16 mouse cellular contexts compared by ENCODE assay signal in the genomic region with DNA sequence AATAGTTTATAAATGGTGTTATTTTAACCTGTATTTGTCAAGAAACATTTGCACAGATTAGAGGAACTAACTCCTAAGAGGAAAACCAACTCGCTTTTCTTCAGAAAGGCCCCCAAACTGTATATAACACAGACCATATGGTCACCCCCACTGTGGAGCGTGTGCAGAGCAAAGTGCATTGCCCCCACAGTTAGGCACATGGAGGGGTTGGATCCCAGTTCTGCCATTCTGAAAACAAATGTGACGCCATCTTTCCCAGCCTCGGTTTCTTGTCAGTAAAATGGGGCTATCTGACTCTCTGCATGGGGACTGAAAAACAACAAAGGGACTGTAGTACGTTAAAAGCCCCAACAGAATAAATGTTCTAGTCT.
DNase-seq lines count a peak whose midpoint lies in the region; ATAC-seq and TF ChIP-seq lines count a peak whose summit lies in the region.
"Had no signal": no experiment of that assay in that cellular context is flagged by ENCODE, and none has a peak within 500 bp of the region (broad histone marks: within the 10 kb centered on the region; RNA-seq: fewer than 3 reads in every experiment).

No protein-coding gene starts in this region.

- H3K27me3 ChIP-seq in forebrain, embryonic 11.5 days (ENCODE audit: control insufficient read depth, insufficient read depth, low read length): no peaks in the 10 kb centered on the region
- no peaks in the 10 kb centered on the region for H3K27me3 ChIP-seq in forebrain, embryonic 15.5 days
- peaks cover 24% of the 10 kb centered on the region for H3K27me3 ChIP-seq in hindbrain, embryonic 12.5 days
- no peaks in the 10 kb centered on the region for H3K27me3 ChIP-seq in hindbrain, embryonic 16.5 days (replicated peaks; ENCODE audit: control insufficient read depth, insufficient read depth, low read length)
- H3K27me3 ChIP-seq in midbrain, embryonic 14.5 days (ENCODE audit: control insufficient read depth, insufficient read depth, low read length): no peaks in the 10 kb centered on the region
- 0 out of 2 replicates have a peak, but pooled peaks cover 2% of the 10 kb centered on the region for H3K27me3 ChIP-seq in midbrain, embryonic 16.5 days (ENCODE audit: control insufficient read depth, insufficient read depth, low read depth, low read length)
- H3K27me3 ChIP-seq in Patski: no peaks in the 10 kb centered on the region
- no peaks in the 10 kb centered on the region for H3K27me3 ChIP-seq in liver, embryonic 11.5 days (replicated peaks; ENCODE audit: control insufficient read depth, insufficient read depth, low read length)
- H3K27me3 ChIP-seq: embryonic facial prominence, embryonic 15.5 days; heart, embryonic 15.5 days had no signal

- H3K27ac ChIP-seq in forebrain, embryonic 11.5 days (ENCODE audit: low read depth, low read length): no peak overlapping the region
- no peak overlapping the region for H3K27ac ChIP-seq in forebrain, embryonic 15.5 days (replicated peaks)
- no peak overlapping the region for H3K27ac ChIP-seq in hindbrain, embryonic 12.5 days
- no peak overlapping the region for H3K27ac ChIP-seq in hindbrain, embryonic 16.5 days (ENCODE audit: low read depth, low read length)
- no peak overlapping the region for H3K27ac ChIP-seq in midbrain, embryonic 14.5 days (replicated peaks; ENCODE audit: low read depth, low read length)
- H3K27ac ChIP-seq in midbrain, embryonic 16.5 days (ENCODE audit: low read length): no peak overlapping the region
- no peak overlapping the region for H3K27ac ChIP-seq in liver, embryonic 11.5 days (ENCODE audit: low read depth, low read length)
- H3K27ac ChIP-seq: embryonic facial prominence, embryonic 15.5 days; gastrocnemius, adult 2 months; heart, embryonic 15.5 days had no signal

- no peaks in the 10 kb centered on the region for H3K36me3 ChIP-seq in forebrain, embryonic 11.5 days (ENCODE audit: control insufficient read depth, insufficient read depth, low read length)
- no peaks in the 10 kb centered on the region for H3K36me3 ChIP-seq in forebrain, embryonic 15.5 days
- H3K36me3 ChIP-seq in hindbrain, embryonic 12.5 days: no peaks in the 10 kb centered on the region
- H3K36me3 ChIP-seq in hindbrain, embryonic 16.5 days (ENCODE audit: control insufficient read depth, insufficient read depth, low read length): no peaks in the 10 kb centered on the region
- H3K36me3 ChIP-seq in midbrain, embryonic 14.5 days (ENCODE audit: control insufficient read depth, insufficient read depth, low read length): no peaks in the 10 kb centered on the region
- H3K36me3 ChIP-seq in midbrain, embryonic 16.5 days (ENCODE audit: control insufficient read depth, insufficient read depth, low read length): no peaks in the 10 kb centered on the region
- no peaks in the 10 kb centered on the region for H3K36me3 ChIP-seq in liver, embryonic 11.5 days (ENCODE audit: control insufficient read depth, insufficient read depth, low read length)
- H3K36me3 ChIP-seq: embryonic facial prominence, embryonic 15.5 days; heart, embryonic 15.5 days had no signal

- H3K9me3 ChIP-seq in forebrain, embryonic 11.5 days (ENCODE audit: control insufficient read depth, low read length): no peaks in the 10 kb centered on the region
- H3K9me3 ChIP-seq in forebrain, embryonic 15.5 days: no peaks in the 10 kb centered on the region
- H3K9me3 ChIP-seq in hindbrain, embryonic 12.5 days (replicated peaks): no peaks in the 10 kb centered on the region
- H3K9me3 ChIP-seq in hindbrain, embryonic 16.5 days (ENCODE audit: control insufficient read depth, low read length): no peaks in the 10 kb centered on the region
- no peaks in the 10 kb centered on the region for H3K9me3 ChIP-seq in midbrain, embryonic 14.5 days (ENCODE audit: control insufficient read depth, low read length)
- H3K9me3 ChIP-seq in midbrain, embryonic 16.5 days (replicated peaks; ENCODE audit: control insufficient read depth, low read length, poor library complexity, severe bottlenecking): no peaks in the 10 kb centered on the region
- no peaks in the 10 kb centered on the region for H3K9me3 ChIP-seq in liver, embryonic 11.5 days (ENCODE audit: control insufficient read depth, low read length)
- H3K9me3 ChIP-seq: embryonic facial prominence, embryonic 15.5 days; heart, embryonic 15.5 days had no signal

- in situ Hi-C loops in Patski (cut with MboI; ENCODE audit: low pct_unique_long_range_greater_than_20kb): no loop called here

- POLR2A ChIA-PET in Patski (lab: Charles Lee): interaction anchor here (1.4 kb wide), 1 partner anchor 103 kb away, joined by 4 read pairs; no protein-coding TSS in a partner anchor

- no peak for DNase-seq in forebrain, embryonic 11.5 days (ENCODE audit: low spot score)
- DNase-seq in midbrain, embryonic 14.5 days: peak; percentile 21
- DNase-seq in Patski (ENCODE audit: low read depth, low spot score): no peak
- DNase-seq in liver, embryonic 11.5 days (ENCODE audit: low spot score): no peak
- DNase-seq: adrenal gland, adult 2 months; gastrocnemius, postnatal 25 days had no signal

- no peak overlapping the region for H3K9ac ChIP-seq in forebrain, embryonic 11.5 days (ENCODE audit: low read length)
- no peak overlapping the region for H3K9ac ChIP-seq in forebrain, embryonic 15.5 days (replicated peaks)
- H3K9ac ChIP-seq in hindbrain, embryonic 12.5 days: no peak overlapping the region
- H3K9ac ChIP-seq in hindbrain, embryonic 16.5 days (ENCODE audit: low read depth, low read length): no peak overlapping the region
- no peak overlapping the region for H3K9ac ChIP-seq in midbrain, embryonic 14.5 days (replicated peaks; ENCODE audit: low read length)
- H3K9ac ChIP-seq in midbrain, embryonic 16.5 days (ENCODE audit: low read depth, low read length): no peak overlapping the region
- H3K9ac ChIP-seq in liver, embryonic 11.5 days (ENCODE audit: low read depth, low read length): no peak overlapping the region
- H3K9ac ChIP-seq: embryonic facial prominence, embryonic 15.5 days; heart, embryonic 15.5 days had no signal

- H3K4me1 ChIP-seq in forebrain, embryonic 11.5 days (replicated peaks; ENCODE audit: control insufficient read depth, insufficient read depth, low read length): peaks cover 10% of the 10 kb centered on the region
- peaks cover 10% of the 10 kb centered on the region for H3K4me1 ChIP-seq in forebrain, embryonic 15.5 days
- H3K4me1 ChIP-seq in hindbrain, embryonic 12.5 days: peaks cover 13% of the 10 kb centered on the region
- H3K4me1 ChIP-seq in hindbrain, embryonic 16.5 days (ENCODE audit: control insufficient read depth, insufficient read depth, low read depth, low read length): peaks cover 7% of the 10 kb centered on the region; the same call in 1 of the 2 replicates
- peaks cover 8% of the 10 kb centered on the region for H3K4me1 ChIP-seq in midbrain, embryonic 14.5 days (ENCODE audit: control insufficient read depth, insufficient read depth, low read length)
- peaks cover 11% of the 10 kb centered on the region for H3K4me1 ChIP-seq in midbrain, embryonic 16.5 days (ENCODE audit: control insufficient read depth, insufficient read depth, low read length)
- no peaks in the 10 kb centered on the region for H3K4me1 ChIP-seq in liver, embryonic 11.5 days (replicated peaks; ENCODE audit: control insufficient read depth, insufficient read depth, low read length)
- H3K4me1 ChIP-seq: embryonic facial prominence, embryonic 15.5 days; heart, embryonic 15.5 days had no signal

- H3K4me3 ChIP-seq in forebrain, embryonic 11.5 days (ENCODE audit: low read depth, low read length): no peak overlapping the region
- no peak overlapping the region for H3K4me3 ChIP-seq in forebrain, embryonic 15.5 days
- no peak overlapping the region for H3K4me3 ChIP-seq in hindbrain, embryonic 12.5 days
- no peak overlapping the region for H3K4me3 ChIP-seq in hindbrain, embryonic 16.5 days (ENCODE audit: low read length)
- H3K4me3 ChIP-seq in midbrain, embryonic 14.5 days (replicated peaks; ENCODE audit: low read depth, low read length): no peak overlapping the region
- H3K4me3 ChIP-seq in midbrain, embryonic 16.5 days (ENCODE audit: low read depth, low read length): no peak overlapping the region
- no peak overlapping the region for H3K4me3 ChIP-seq in liver, embryonic 11.5 days (ENCODE audit: low read depth, low read length)
- H3K4me3 ChIP-seq: embryonic facial prominence, embryonic 15.5 days; erythroblast, embryonic 14.5 days; gastrocnemius, adult 2 months; heart, embryonic 15.5 days had no signal

- WGBS in forebrain, embryonic 11.5 days: 69% methylated on average over 5 of the region's 5 CpGs
- 53% methylated on average over 5 of the region's 5 CpGs for WGBS in forebrain, embryonic 15.5 days
- WGBS in hindbrain, embryonic 12.5 days: 66% methylated on average over 5 of the region's 5 CpGs
- WGBS in hindbrain, embryonic 16.5 days: 64% methylated on average over 5 of the region's 5 CpGs
- 68% methylated on average over 5 of the region's 5 CpGs for WGBS in midbrain, embryonic 14.5 days
- WGBS in midbrain, embryonic 16.5 days: 70% methylated on average over 5 of the region's 5 CpGs
- whole genome bisulfite sequencing in liver, embryonic 11.5 days: 76% methylated on average over 5 of the region's 5 CpGs

- CTCF ChIA-PET in Patski (lab: Charles Lee): interaction anchor here (0.8 to 1.4 kb wide), 6 partner anchors 11 to 503 kb away, joined by 3 to 4 read pairs (median 3); no protein-coding TSS in a partner anchor

- ATAC-seq in forebrain, embryonic 11.5 days (replicated peaks; ENCODE audit: low FRiP score): 0 out of 2 replicates have a peak, but pooled peaks have one; percentile 4
- ATAC-seq in forebrain, embryonic 15.5 days (replicated peaks): no peak
- 0 out of 2 replicates have a peak, but pooled peaks have one; percentile 45 for ATAC-seq in hindbrain, embryonic 12.5 days (ENCODE audit: low FRiP score)
- ATAC-seq in hindbrain, embryonic 16.5 days: no peak
- no peak; the same call in 1 of the 2 replicates for ATAC-seq in midbrain, embryonic 14.5 days (ENCODE audit: low FRiP score, low TSS enrichment)
- no peak for ATAC-seq in midbrain, embryonic 16.5 days
- no peak for ATAC-seq in Patski
- ATAC-seq in liver, embryonic 11.5 days (replicated peaks; ENCODE audit: low FRiP score): no peak
- ATAC-seq: intestine, postnatal 0 days had no signal

- no peak overlapping the region for H3K4me2 ChIP-seq in forebrain, embryonic 11.5 days (ENCODE audit: low read depth, low read length, severe bottlenecking)
- H3K4me2 ChIP-seq in forebrain, embryonic 15.5 days (replicated peaks): no peak overlapping the region
- no peak overlapping the region for H3K4me2 ChIP-seq in hindbrain, embryonic 12.5 days (replicated peaks)
- H3K4me2 ChIP-seq in hindbrain, embryonic 16.5 days (ENCODE audit: low read length): no peak overlapping the region
- no peak overlapping the region for H3K4me2 ChIP-seq in midbrain, embryonic 14.5 days (ENCODE audit: low read length)
- no peak overlapping the region for H3K4me2 ChIP-seq in midbrain, embryonic 16.5 days (ENCODE audit: low read length)
- H3K4me2 ChIP-seq in liver, embryonic 11.5 days: no peak overlapping the region
- H3K4me2 ChIP-seq: embryonic facial prominence, embryonic 15.5 days; heart, embryonic 11.5 days; heart, embryonic 15.5 days had no signal

- TF ChIP-seq CTCF in Patski (IDR thresholded peaks at IDR 0.05): peak; percentile 1

Comparison
In these comparisons a context has a peak if more than half of its experiments do, and no peak if none do; other contexts are left out.
1. ATAC-seq: peak in forebrain, embryonic 11.5 days (single experiment) and hindbrain, embryonic 12.5 days (single experiment); none in forebrain, embryonic 15.5 days (single experiment), hindbrain, embryonic 16.5 days (single experiment), midbrain, embryonic 14.5 days (single experiment), midbrain, embryonic 16.5 days (single experiment), Patski (single experiment) and liver, embryonic 11.5 days (single experiment).